Mouse (Mus musculus): ENCODE measurements at regions not wholly inside any gene's neighbourhood (a gene's known extent, or its start where the extent isn't known, plus 50 kb on each side); places are given as distances from the start of the nearest gene placed in this dataset.

- Histone ChIP-seq H3K9me3 (ENCODE audit: control insufficient read depth, low read length) (no peaks in the 10 kb centered on the region), H3K27ac (ENCODE audit: low read depth, low read length) (no peak overlapping the region), H3K27me3 (ENCODE audit: control insufficient read depth, insufficient read depth, low read length) (no peaks in the 10 kb centered on the region), H3K4me1 (ENCODE audit: control insufficient read depth, insufficient read depth, low read length) (no peaks in the 10 kb centered on the region), H3K4me3 (ENCODE audit: low read depth, low read length) (no peak overlapping the region), H3K4me2 (no peak overlapping the region), H3K36me3 (ENCODE audit: control insufficient read depth, insufficient read depth, low read length) (no peaks in the 10 kb centered on the region), H3K9ac (ENCODE audit: low read length) (no peak overlapping the region)
- WGBS = 81% methylated on average over 4 of the region's 4 CpGs
- no peak for ATAC-seq (ENCODE audit: low FRiP score)
- DNase-seq (ENCODE audit: low spot score, missing footprints) = no peak
Observed at GRCm38 (mm10) chr19:27694478-27694877, 264.9 kb upstream of the Pum3 start.

GRCm38 (mm10) chr19:27693706-27694105, 264.1 kb upstream of the Pum3 start:
- no peaks in the 10 kb centered on the region for H3K36me3 ChIP-seq (ENCODE audit: control insufficient read depth, insufficient read depth, low read length)
- no peak overlapping the region for H3K27ac ChIP-seq (ENCODE audit: low read depth, low read length)
- DNase-seq (ENCODE audit: low spot score, missing footprints) = no peak
- H3K27me3 ChIP-seq (ENCODE audit: control insufficient read depth, insufficient read depth, low read length) = no peaks in the 10 kb centered on the region
- no peak overlapping the region for H3K4me3 ChIP-seq (ENCODE audit: low read depth, low read length)
- H3K9ac ChIP-seq (ENCODE audit: low read length) = no peak overlapping the region
- H3K4me1 ChIP-seq (ENCODE audit: control insufficient read depth, insufficient read depth, low read length) = no peaks in the 10 kb centered on the region
- 78% methylated on average over 7 of the region's 7 CpGs for WGBS
- H3K4me2 ChIP-seq = no peak overlapping the region
- ATAC-seq (ENCODE audit: low FRiP score) = no peak
- no peaks in the 10 kb centered on the region for H3K9me3 ChIP-seq (ENCODE audit: control insufficient read depth, low read length)

GRCm38 (mm10) chr19:27692944-27693343, 263.3 kb upstream of the Pum3 start:
- H3K27ac ChIP-seq (ENCODE audit: low read depth, low read length) = no peak overlapping the region
- no peak for ATAC-seq (ENCODE audit: low FRiP score)

GRCm38 (mm10) chr19:27683426-27683825, 253.8 kb upstream of the Pum3 start:
- H3K9ac ChIP-seq (ENCODE audit: low read length) = no peak overlapping the region
- no peaks in the 10 kb centered on the region for H3K9me3 ChIP-seq (ENCODE audit: control insufficient read depth, low read length)
- H3K4me1 ChIP-seq (ENCODE audit: control insufficient read depth, insufficient read depth, low read length) = no peaks in the 10 kb centered on the region
- H3K27me3 ChIP-seq (ENCODE audit: control insufficient read depth, insufficient read depth, low read length) = no peaks in the 10 kb centered on the region
- H3K4me2 ChIP-seq = no peak overlapping the region
- DNase-seq (ENCODE audit: low spot score, missing footprints) = no peak
- no peaks in the 10 kb centered on the region for H3K36me3 ChIP-seq (ENCODE audit: control insufficient read depth, insufficient read depth, low read length)
- WGBS = 48% methylated on average over 2 of the region's 2 CpGs
- no peak overlapping the region for H3K4me3 ChIP-seq (ENCODE audit: low read depth, low read length)
- no peak for ATAC-seq (ENCODE audit: low FRiP score)
- no peak overlapping the region for H3K27ac ChIP-seq (ENCODE audit: low read depth, low read length)

More at GRCm38 (mm10) chr19:27692944-27693343, 263.3 kb upstream of the Pum3 start:
- H3K4me2 ChIP-seq = no peak overlapping the region
- H3K4me1 ChIP-seq (ENCODE audit: control insufficient read depth, insufficient read depth, low read length) = no peaks in the 10 kb centered on the region
- no peaks in the 10 kb centered on the region for H3K36me3 ChIP-seq (ENCODE audit: control insufficient read depth, insufficient read depth, low read length)
- H3K9me3 ChIP-seq (ENCODE audit: control insufficient read depth, low read length) = no peaks in the 10 kb centered on the region
- WGBS = 92% methylated on average over 6 of the region's 6 CpGs
- H3K4me3 ChIP-seq (ENCODE audit: low read depth, low read length) = no peak overlapping the region
- DNase-seq (ENCODE audit: low spot score, missing footprints) = no peak
- H3K27me3 ChIP-seq (ENCODE audit: control insufficient read depth, insufficient read depth, low read length) = no peaks in the 10 kb centered on the region
- H3K9ac ChIP-seq (ENCODE audit: low read length) = no peak overlapping the region

GRCm38 (mm10) chr19:27679427-27679826, 249.8 kb upstream of the Pum3 start:
- Histone ChIP-seq H3K36me3 (ENCODE audit: control insufficient read depth, insufficient read depth, low read length) (no peaks in the 10 kb centered on the region), H3K9me3 (ENCODE audit: control insufficient read depth, low read length) (no peaks in the 10 kb centered on the region), H3K4me3 (ENCODE audit: low read depth, low read length) (no peak overlapping the region), H3K9ac (ENCODE audit: low read length) (no peak overlapping the region), H3K27ac (ENCODE audit: low read depth, low read length) (no peak overlapping the region), H3K4me2 (no peak overlapping the region), H3K27me3 (ENCODE audit: control insufficient read depth, insufficient read depth, low read length) (no peaks in the 10 kb centered on the region), H3K4me1 (ENCODE audit: control insufficient read depth, insufficient read depth, low read length) (no peaks in the 10 kb centered on the region)
- WGBS = 86% methylated on average over 7 of the region's 7 CpGs
- DNase-seq (ENCODE audit: low spot score, missing footprints) (no peak), ATAC-seq (ENCODE audit: low FRiP score) (no peak)

GRCm38 (mm10) chr19:27672679-27673190, 243.1 kb upstream of the Pum3 start:
- Histone ChIP-seq H3K27ac (ENCODE audit: low read depth, low read length) (no peak overlapping the region), H3K27me3 (ENCODE audit: control insufficient read depth, insufficient read depth, low read length) (no peaks in the 10 kb centered on the region), H3K9ac (ENCODE audit: low read length) (no peak overlapping the region), H3K4me1 (ENCODE audit: control insufficient read depth, insufficient read depth, low read length) (no peaks in the 10 kb centered on the region), H3K4me2 (no peak overlapping the region), H3K36me3 (ENCODE audit: control insufficient read depth, insufficient read depth, low read length) (no peaks in the 10 kb centered on the region), H3K4me3 (ENCODE audit: low read depth, low read length) (no peak overlapping the region), H3K9me3 (ENCODE audit: control insufficient read depth, low read length) (no peaks in the 10 kb centered on the region)
- peak; percentile 62 for DNase-seq (ENCODE audit: low spot score, missing footprints)
- ATAC-seq (ENCODE audit: low FRiP score) = no peak
- WGBS = 82% methylated on average over 2 of the region's 2 CpGs

GRCm38 (mm10) chr19:27663296-27663695, 233.7 kb upstream of the Pum3 start:
- no peak overlapping the region for H3K4me2 ChIP-seq
- no peaks in the 10 kb centered on the region for H3K4me1 ChIP-seq (ENCODE audit: control insufficient read depth, insufficient read depth, low read length)
- no peaks in the 10 kb centered on the region for H3K9me3 ChIP-seq (ENCODE audit: control insufficient read depth, low read length)
- no peak for DNase-seq (ENCODE audit: low spot score, missing footprints)
- no peak overlapping the region for H3K9ac ChIP-seq (ENCODE audit: low read length)
- no peaks in the 10 kb centered on the region for H3K27me3 ChIP-seq (ENCODE audit: control insufficient read depth, insufficient read depth, low read length)
- WGBS = 62% methylated on average over 2 of the region's 2 CpGs
- ATAC-seq (ENCODE audit: low FRiP score) = no peak
- H3K4me3 ChIP-seq (ENCODE audit: low read depth, low read length) = no peak overlapping the region
- no peaks in the 10 kb centered on the region for H3K36me3 ChIP-seq (ENCODE audit: control insufficient read depth, insufficient read depth, low read length)
- no peak overlapping the region for H3K27ac ChIP-seq (ENCODE audit: low read depth, low read length)

- no peak overlapping the region for H3K9ac ChIP-seq (ENCODE audit: low read length)
- H3K4me3 ChIP-seq (ENCODE audit: low read depth, low read length) = no peak overlapping the region
- no peak overlapping the region for H3K4me2 ChIP-seq
- WGBS = 11% methylated on average over 3 of the region's 3 CpGs
- no peaks in the 10 kb centered on the region for H3K4me1 ChIP-seq (ENCODE audit: control insufficient read depth, insufficient read depth, low read length)
- H3K9me3 ChIP-seq (ENCODE audit: control insufficient read depth, low read length) = no peaks in the 10 kb centered on the region
- H3K27me3 ChIP-seq (ENCODE audit: control insufficient read depth, insufficient read depth, low read length) = no peaks in the 10 kb centered on the region
- DNase-seq (ENCODE audit: low spot score, missing footprints) = no peak
- H3K27ac ChIP-seq (ENCODE audit: low read depth, low read length) = no peak overlapping the region
- no peaks in the 10 kb centered on the region for H3K36me3 ChIP-seq (ENCODE audit: control insufficient read depth, insufficient read depth, low read length)
- ATAC-seq (ENCODE audit: low FRiP score) = no peak
Observed at GRCm38 (mm10) chr19:27641001-27641400, 211.4 kb upstream of the Pum3 start.

- H3K4me2 ChIP-seq = no peak overlapping the region
- no peaks in the 10 kb centered on the region for H3K27me3 ChIP-seq (ENCODE audit: control insufficient read depth, insufficient read depth, low read length)
- no peak overlapping the region for H3K9ac ChIP-seq (ENCODE audit: low read length)
- H3K27ac ChIP-seq (ENCODE audit: low read depth, low read length) = no peak overlapping the region
- H3K9me3 ChIP-seq (ENCODE audit: control insufficient read depth, low read length) = no peaks in the 10 kb centered on the region
- no peak overlapping the region for H3K4me3 ChIP-seq (ENCODE audit: low read depth, low read length)
- ATAC-seq (ENCODE audit: low FRiP score) (no peak), DNase-seq (ENCODE audit: low spot score, missing footprints) (no peak)
- no peaks in the 10 kb centered on the region for H3K36me3 ChIP-seq (ENCODE audit: control insufficient read depth, insufficient read depth, low read length)
- no peaks in the 10 kb centered on the region for H3K4me1 ChIP-seq (ENCODE audit: control insufficient read depth, insufficient read depth, low read length)
- WGBS = 79% methylated on average over 6 of the region's 6 CpGs
Observed at GRCm38 (mm10) chr19:27633105-27633504, 203.5 kb upstream of the Pum3 start.

GRCm38 (mm10) chr19:27627626-27628025, 198.0 kb upstream of the Pum3 start:
- no peaks in the 10 kb centered on the region for H3K27me3 ChIP-seq (ENCODE audit: control insufficient read depth, insufficient read depth, low read length)
- no peak for ATAC-seq (ENCODE audit: low FRiP score)
- H3K4me3 ChIP-seq (ENCODE audit: low read depth, low read length) = no peak overlapping the region
- no peak overlapping the region for H3K9ac ChIP-seq (ENCODE audit: low read length)
- H3K36me3 ChIP-seq (ENCODE audit: control insufficient read depth, insufficient read depth, low read length) = no peaks in the 10 kb centered on the region
- no peak overlapping the region for H3K4me2 ChIP-seq
- 90% methylated on average over 1 of the region's 1 CpGs for WGBS
- no peaks in the 10 kb centered on the region for H3K4me1 ChIP-seq (ENCODE audit: control insufficient read depth, insufficient read depth, low read length)
- H3K9me3 ChIP-seq (ENCODE audit: control insufficient read depth, low read length) = no peaks in the 10 kb centered on the region
- DNase-seq (ENCODE audit: low spot score, missing footprints) = no peak
- H3K27ac ChIP-seq (ENCODE audit: low read depth, low read length) = no peak overlapping the region
